Mouse (Mus musculus): ENCODE measurements around the gene Cebpzos. TPM values are rescaled to one million over a fixed set of nuclear protein-coding genes. Genes with fewer than 3 reads are reported as not detected.

Cebpzos gene
- polyA plus RNA-seq, 1 experiment from 2014 or later, result 59.5 TPM

GRCm38 (mm10) chr17:78952070-78952469 is 35.8 kb downstream of the Cebpzos start:
- peaks cover 62% of the 10 kb centered on the region for H3K36me3 ChIP-seq (replicated peaks; ENCODE audit: insufficient read depth, low read length)
- H3K9me3 ChIP-seq (ENCODE audit: low read length), result no peaks in the 10 kb centered on the region
- no peaks in the 10 kb centered on the region for H3K4me1 ChIP-seq (ENCODE audit: insufficient read depth)
- H3K27ac ChIP-seq (ENCODE audit: low read depth), result no peak overlapping the region
- H3K4me3 ChIP-seq (ENCODE audit: low read depth, low read length), result no peak overlapping the region
- no peak for TF ChIP-seq EP300 (IDR thresholded peaks at IDR 0.05; ENCODE audit: low read depth)
- no peak for TF ChIP-seq CTCF (IDR thresholded peaks at IDR 0.05; ENCODE audit: low read depth)
- H3K9ac ChIP-seq (replicated peaks), result no peak overlapping the region
- DNase-seq (no peak), ATAC-seq (no peak)
- H3K4me2 ChIP-seq (ENCODE audit: low read depth, low read length), result no peak overlapping the region
- WGBS (ENCODE audit: insufficient replicate concordance), result 83% methylated on average over 5 of the region's 5 CpGs
- H3K27me3 ChIP-seq (ENCODE audit: insufficient read depth, low read length), result no peaks in the 10 kb centered on the region

GRCm38 (mm10) chr17:78953240-78953639 is 36.9 kb downstream of the Cebpzos start:
- Histone ChIP-seq H3K9ac (replicated peaks) (no peak overlapping the region), H3K36me3 (replicated peaks; ENCODE audit: insufficient read depth, low read length) (peaks cover 69% of the 10 kb centered on the region), H3K27ac (ENCODE audit: low read depth) (no peak overlapping the region), H3K9me3 (ENCODE audit: low read length) (no peaks in the 10 kb centered on the region), H3K27me3 (ENCODE audit: insufficient read depth, low read length) (no peaks in the 10 kb centered on the region), H3K4me3 (ENCODE audit: low read depth, low read length) (no peak overlapping the region), H3K4me2 (ENCODE audit: low read depth, low read length) (no peak overlapping the region), H3K4me1 (ENCODE audit: insufficient read depth) (no peaks in the 10 kb centered on the region)
- TF ChIP-seq CTCF (IDR thresholded peaks at IDR 0.05; ENCODE audit: low read depth), result no peak
- TF ChIP-seq EP300 (IDR thresholded peaks at IDR 0.05; ENCODE audit: low read depth), result no peak
- DNase-seq, result no peak
- ATAC-seq, result no peak
- 70% methylated on average over 8 of the region's 8 CpGs for WGBS (ENCODE audit: insufficient replicate concordance)

GRCm38 (mm10) chr17:78959473-78959872 is 43.2 kb downstream of the Cebpzos start:
- H3K4me1 ChIP-seq (ENCODE audit: insufficient read depth), result no peaks in the 10 kb centered on the region
- no peak for TF ChIP-seq CTCF (IDR thresholded peaks at IDR 0.05; ENCODE audit: low read depth)
- H3K36me3 ChIP-seq (replicated peaks; ENCODE audit: insufficient read depth, low read length), result peaks cover 59% of the 10 kb centered on the region
- no peak overlapping the region for H3K27ac ChIP-seq (ENCODE audit: low read depth)
- DNase-seq (no peak), ATAC-seq (no peak)
- H3K9ac ChIP-seq (replicated peaks), result no peak overlapping the region
- no peaks in the 10 kb centered on the region for H3K9me3 ChIP-seq (ENCODE audit: low read length)
- WGBS (ENCODE audit: insufficient replicate concordance), result 75% methylated on average over 6 of the region's 6 CpGs
- no peak overlapping the region for H3K4me3 ChIP-seq (ENCODE audit: low read depth, low read length)
- H3K27me3 ChIP-seq (ENCODE audit: insufficient read depth, low read length), result no peaks in the 10 kb centered on the region
- no peak overlapping the region for H3K4me2 ChIP-seq (ENCODE audit: low read depth, low read length)

- Histone ChIP-seq H3K4me2 (ENCODE audit: low read depth, low read length) (no peak overlapping the region), H3K4me3 (ENCODE audit: low read depth, low read length) (no peak overlapping the region), H3K27ac (ENCODE audit: low read depth) (no peak overlapping the region), H3K4me1 (ENCODE audit: insufficient read depth) (no peaks in the 10 kb centered on the region), H3K36me3 (replicated peaks; ENCODE audit: insufficient read depth, low read length) (peaks cover 37% of the 10 kb centered on the region), H3K9me3 (ENCODE audit: low read length) (no peaks in the 10 kb centered on the region), H3K27me3 (ENCODE audit: insufficient read depth, low read length) (no peaks in the 10 kb centered on the region), H3K9ac (replicated peaks) (no peak overlapping the region)
- TF ChIP-seq CTCF (IDR thresholded peaks at IDR 0.05; ENCODE audit: low read depth) (no peak), EP300 (IDR thresholded peaks at IDR 0.05; ENCODE audit: low read depth) (no peak)
- ATAC-seq (no peak), DNase-seq (no peak)
- WGBS (ENCODE audit: insufficient replicate concordance), result 85% methylated on average over 1 of the region's 1 CpGs
Observed at GRCm38 (mm10) chr17:78964387-78964786, 48.1 kb downstream of the Cebpzos start.

GRCm38 (mm10) chr17:78966092-78966883 is 50.0 kb downstream of the Cebpzos start:
- TF ChIP-seq CTCF (IDR thresholded peaks at IDR 0.05; ENCODE audit: low read depth), result no peak
- no peak for TF ChIP-seq EP300 (IDR thresholded peaks at IDR 0.05; ENCODE audit: low read depth)
- 76% methylated on average over 11 of the region's 11 CpGs for WGBS (ENCODE audit: insufficient replicate concordance)
- H3K36me3 ChIP-seq (replicated peaks; ENCODE audit: insufficient read depth, low read length), result peaks cover 30% of the 10 kb centered on the region
- no peak overlapping the region for H3K27ac ChIP-seq (ENCODE audit: low read depth)
- peak; percentile 27 for DNase-seq
- no peak overlapping the region for H3K4me3 ChIP-seq (ENCODE audit: low read depth, low read length)
- no peaks in the 10 kb centered on the region for H3K27me3 ChIP-seq (ENCODE audit: insufficient read depth, low read length)
- no peaks in the 10 kb centered on the region for H3K4me1 ChIP-seq (ENCODE audit: insufficient read depth)
- H3K4me2 ChIP-seq (ENCODE audit: low read depth, low read length), result no peak overlapping the region
- no peaks in the 10 kb centered on the region for H3K9me3 ChIP-seq (ENCODE audit: low read length)
- no peak for ATAC-seq
- no peak overlapping the region for H3K9ac ChIP-seq (replicated peaks)

GRCm38 (mm10) chr17:78968500-78968899 is 52.2 kb downstream of the Cebpzos start:
- Histone ChIP-seq H3K9me3 (ENCODE audit: low read length) (no peaks in the 10 kb centered on the region), H3K9ac (replicated peaks) (no peak overlapping the region), H3K27ac (ENCODE audit: low read depth) (no peak overlapping the region), H3K4me1 (ENCODE audit: insufficient read depth) (no peaks in the 10 kb centered on the region), H3K4me2 (ENCODE audit: low read depth, low read length) (no peak overlapping the region), H3K36me3 (replicated peaks; ENCODE audit: insufficient read depth, low read length) (peaks cover 26% of the 10 kb centered on the region), H3K27me3 (ENCODE audit: insufficient read depth, low read length) (no peaks in the 10 kb centered on the region), H3K4me3 (ENCODE audit: low read depth, low read length) (no peak overlapping the region)
- DNase-seq (no peak), ATAC-seq (no peak)
- TF ChIP-seq CTCF (IDR thresholded peaks at IDR 0.05; ENCODE audit: low read depth) (no peak), EP300 (IDR thresholded peaks at IDR 0.05; ENCODE audit: low read depth) (no peak)
- 66% methylated on average over 3 of the region's 3 CpGs for WGBS (ENCODE audit: insufficient replicate concordance)

Other genes with a start within 250 kb of the Cebpzos start
- gene Strn, start 179.3 kb upstream of the Cebpzos start, polyA plus RNA-seq (2015; fragmentation: Nextera tagmentation; extraction: Ambion mirVana), result 1.2 and 1.7 TPM in 2 replicates
- gene Heatr5b, start 81.1 kb upstream of the Cebpzos start, polyA plus RNA-seq (2015; fragmentation: Nextera tagmentation; extraction: Ambion mirVana), result 2.3 and 2.5 TPM in 2 replicates
- 13.9 and 15.8 TPM in 2 replicates for gene Gpatch11, start 80.9 kb upstream of the Cebpzos start, polyA plus RNA-seq (2015; fragmentation: Nextera tagmentation; extraction: Ambion mirVana)
- gene Eif2ak2, start 33.9 kb upstream of the Cebpzos start, polyA plus RNA-seq (2015; fragmentation: Nextera tagmentation; extraction: Ambion mirVana), result 7.4 and 8.4 TPM in 2 replicates
- 0.07 and 0.08 TPM in 2 replicates for gene Sult6b1, start 9.5 kb upstream of the Cebpzos start, polyA plus RNA-seq (2015; fragmentation: Nextera tagmentation; extraction: Ambion mirVana)
- gene Cebpz, start 20.6 kb downstream of the Cebpzos start, polyA plus RNA-seq (2015; fragmentation: Nextera tagmentation; extraction: Ambion mirVana), result 32.1 and 34.6 TPM in 2 replicates
- 18.8 and 22.2 TPM in 2 replicates for gene Ndufaf7, start 20.6 kb downstream of the Cebpzos start, polyA plus RNA-seq (2015; fragmentation: Nextera tagmentation; extraction: Ambion mirVana)
- 14.6 and 17.0 TPM in 2 replicates for gene Prkd3, start 104.3 kb downstream of the Cebpzos start, polyA plus RNA-seq (2015; fragmentation: Nextera tagmentation; extraction: Ambion mirVana)
- 53.2 and 53.8 TPM in 2 replicates for gene Qpct, start 135.4 kb downstream of the Cebpzos start, polyA plus RNA-seq (2015; fragmentation: Nextera tagmentation; extraction: Ambion mirVana)